Mouse (Mus musculus) heart, adult 11 months (tissue): ENCODE results near the gene Tiam1.

Experiments used
- DNase-seq: peaks from one replicate; pipeline ENCODE4 v3.0.0; 2022

Tiam1 gene

GRCm38 (mm10) chr16:89946816-89947215, 196.8 kb downstream of the Tiam1 start:
- no peak for DNase-seq

- DNase-seq, result no peak
These were observed 198.8 kb downstream of the Tiam1 start for GRCm38 (mm10) chr16:89944604-89945283.

GRCm38 (mm10) chr16:89944050-89944449, 199.5 kb downstream of the Tiam1 start:
- DNase-seq, result no peak

GRCm38 (mm10) chr16:89943267-89943971, 200.2 kb downstream of the Tiam1 start:
- DNase-seq, result peak; percentile 90

- DNase-seq, result no peak
These were observed 202.9 kb downstream of the Tiam1 start for GRCm38 (mm10) chr16:89940696-89941095.

- DNase-seq, result no peak
These were observed 205.3 kb downstream of the Tiam1 start for GRCm38 (mm10) chr16:89938277-89938676.

GRCm38 (mm10) chr16:89936571-89936970, 207.0 kb downstream of the Tiam1 start:
- no peak for DNase-seq

GRCm38 (mm10) chr16:89935398-89935797, 208.2 kb downstream of the Tiam1 start:
- no peak for DNase-seq

- no peak for DNase-seq
These were observed 209.0 kb downstream of the Tiam1 start for GRCm38 (mm10) chr16:89934616-89935015.

- no peak for DNase-seq
These were observed 209.6 kb downstream of the Tiam1 start for GRCm38 (mm10) chr16:89933976-89934375.

- no peak for DNase-seq
These were observed 215.0 kb downstream of the Tiam1 start for GRCm38 (mm10) chr16:89928611-89929010.

GRCm38 (mm10) chr16:89924249-89924890, 219.2 kb downstream of the Tiam1 start:
- peak; percentile 91 for DNase-seq

- no peak for DNase-seq
These were observed 220.3 kb downstream of the Tiam1 start for GRCm38 (mm10) chr16:89923311-89923710.

- DNase-seq, result no peak
These were observed 221.1 kb downstream of the Tiam1 start for GRCm38 (mm10) chr16:89922458-89922857.

GRCm38 (mm10) chr16:89921370-89921769, 222.2 kb downstream of the Tiam1 start:
- no peak for DNase-seq

GRCm38 (mm10) chr16:89920417-89920816, 223.2 kb downstream of the Tiam1 start:
- DNase-seq, result no peak

- DNase-seq, result no peak
These were observed 226.2 kb downstream of the Tiam1 start for GRCm38 (mm10) chr16:89917404-89917803.

- DNase-seq, result no peak
These were observed 228.6 kb downstream of the Tiam1 start for GRCm38 (mm10) chr16:89914946-89915345.

GRCm38 (mm10) chr16:89912686-89913375, 230.7 kb downstream of the Tiam1 start:
- DNase-seq, result peak; percentile 94

GRCm38 (mm10) chr16:89909393-89910068, 234.0 kb downstream of the Tiam1 start:
- no peak for DNase-seq

- DNase-seq, result no peak
These were observed 235.9 kb downstream of the Tiam1 start for GRCm38 (mm10) chr16:89907651-89908050.

- no peak for DNase-seq
These were observed 236.7 kb downstream of the Tiam1 start for GRCm38 (mm10) chr16:89906909-89907308.
